Mouse (Mus musculus): Measurements from ENCODE around the gene Zmynd8.

GRCm38 (mm10) chr2:165793283-165793638, 105.6 kb downstream of the Zmynd8 start:
- TF ChIP-seq GATA1 (IDR thresholded peaks at IDR 0.05; ENCODE audit: borderline replicate concordance, low read length) (no peak), CTCF (IDR thresholded peaks at IDR 0.05; ENCODE audit: low read depth, low read length) (no peak), GATA2 (IDR thresholded peaks at IDR 0.05; ENCODE audit: borderline replicate concordance, low read depth, low read length) (no peak)

Data from G1E (cell line).